Mouse (Mus musculus) hindlimb bud, embryonic 11.5 days (tissue): ENCODE measurements around the gene Pkib.

Source experiments
- DNase-seq: peaks from one replicate; pipeline ENCODE4 v3.0.0-alpha.2; 2012; ENCODE audit warnings: low read depth, low spot score; ENCODE audit errors: extremely low spot score

The Pkib gene

DNA sequence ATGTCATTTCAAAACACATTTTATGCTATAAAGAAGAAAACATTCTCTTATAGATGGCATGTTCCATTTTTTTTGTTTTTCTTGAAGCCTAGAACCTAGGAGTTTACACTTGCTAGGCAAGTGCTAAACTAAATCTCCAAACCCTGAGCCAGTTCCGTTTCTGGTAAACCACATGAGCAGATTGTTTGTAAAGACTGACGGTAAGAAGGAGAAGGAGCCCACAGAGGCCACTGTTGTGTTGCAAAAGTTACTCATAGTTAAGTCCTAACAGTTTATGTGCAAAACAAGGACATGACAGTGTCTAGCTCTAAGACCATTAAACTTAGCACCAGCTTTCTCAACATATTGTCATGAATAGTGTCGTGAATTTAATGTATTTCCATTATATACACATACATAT lies 99.9 kb downstream of the Pkib start:
- DNase-seq: no peak

DNA sequence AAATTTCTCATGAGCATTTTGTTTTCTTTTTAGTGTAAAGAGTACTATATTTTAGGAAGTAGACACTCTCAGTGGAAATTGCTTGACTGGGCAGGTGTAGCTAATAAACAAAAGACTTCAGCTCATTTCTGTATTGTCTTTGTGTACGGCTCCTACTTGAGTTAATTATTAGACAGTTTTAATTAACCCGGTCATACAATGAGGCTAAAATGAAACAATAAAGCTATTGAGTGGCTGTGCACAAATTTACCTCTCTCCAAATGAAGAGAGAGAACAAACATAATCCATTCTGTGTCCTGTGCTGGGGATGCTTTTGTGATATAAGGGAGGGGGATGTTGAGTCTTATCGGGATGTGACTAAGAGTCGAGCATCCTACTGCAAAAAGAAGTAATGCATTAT lies 109.0 kb downstream of the Pkib start:
- DNase-seq: no peak

DNA sequence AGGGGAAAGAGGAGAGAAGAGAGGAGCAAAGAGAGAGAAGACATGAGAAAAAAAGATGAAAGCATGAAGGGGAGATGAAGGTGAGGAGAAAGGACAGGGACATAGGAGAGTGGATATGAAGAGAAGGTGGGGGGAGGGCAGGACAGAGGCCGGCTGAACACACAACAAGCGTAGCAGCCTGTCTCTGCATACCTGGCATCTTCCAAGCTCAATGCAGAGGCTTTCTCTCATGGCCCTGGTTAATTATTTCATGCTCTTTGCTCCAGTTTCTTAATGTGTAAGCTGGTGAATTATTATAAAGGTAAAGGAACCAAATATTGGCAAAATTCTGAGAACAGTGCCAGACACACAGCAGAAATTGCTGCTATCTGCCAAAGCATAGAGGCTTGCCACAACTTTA lies 109.6 kb downstream of the Pkib start:
- no peak for DNase-seq

DNA sequence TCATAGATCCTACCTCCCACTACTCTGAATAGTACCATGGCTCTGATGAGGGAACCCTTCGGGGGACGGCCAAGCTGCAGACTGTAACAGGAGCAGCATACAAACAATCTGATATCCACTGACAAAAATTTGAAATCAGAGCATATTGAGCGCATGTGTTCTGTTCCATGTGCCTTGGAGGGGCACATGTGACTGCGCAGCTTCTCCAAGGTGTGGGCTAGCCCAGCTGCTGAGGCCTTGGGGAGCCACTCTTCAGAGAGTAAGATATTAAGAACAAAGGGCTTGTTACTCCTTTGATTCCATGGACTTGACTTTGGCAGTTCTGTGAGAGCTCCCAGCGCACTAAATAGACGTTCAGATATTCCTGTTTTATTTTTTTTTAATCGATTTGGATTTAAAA lies 111.3 kb downstream of the Pkib start:
- no peak for DNase-seq

DNA sequence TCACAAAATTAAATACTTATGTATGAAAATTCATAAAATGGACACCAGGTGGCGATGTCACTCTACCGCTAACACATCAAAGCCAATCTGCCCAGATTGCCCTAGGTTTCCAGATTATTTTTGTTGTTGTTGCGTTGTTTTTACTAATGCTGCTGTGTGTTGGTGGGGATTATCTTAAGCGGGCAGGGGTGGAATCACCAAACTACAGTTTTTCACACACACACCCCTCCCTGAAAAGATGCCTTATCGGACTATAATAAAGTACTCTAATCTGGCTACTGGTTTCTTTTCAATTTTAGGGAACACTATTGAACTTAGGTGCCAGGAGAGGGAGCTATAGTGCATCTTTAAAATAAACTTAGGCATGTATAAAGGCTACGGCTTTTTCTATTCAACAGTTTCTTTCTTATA lies 111.8 kb downstream of the Pkib start:
- peak; percentile 52 for DNase-seq

DNA sequence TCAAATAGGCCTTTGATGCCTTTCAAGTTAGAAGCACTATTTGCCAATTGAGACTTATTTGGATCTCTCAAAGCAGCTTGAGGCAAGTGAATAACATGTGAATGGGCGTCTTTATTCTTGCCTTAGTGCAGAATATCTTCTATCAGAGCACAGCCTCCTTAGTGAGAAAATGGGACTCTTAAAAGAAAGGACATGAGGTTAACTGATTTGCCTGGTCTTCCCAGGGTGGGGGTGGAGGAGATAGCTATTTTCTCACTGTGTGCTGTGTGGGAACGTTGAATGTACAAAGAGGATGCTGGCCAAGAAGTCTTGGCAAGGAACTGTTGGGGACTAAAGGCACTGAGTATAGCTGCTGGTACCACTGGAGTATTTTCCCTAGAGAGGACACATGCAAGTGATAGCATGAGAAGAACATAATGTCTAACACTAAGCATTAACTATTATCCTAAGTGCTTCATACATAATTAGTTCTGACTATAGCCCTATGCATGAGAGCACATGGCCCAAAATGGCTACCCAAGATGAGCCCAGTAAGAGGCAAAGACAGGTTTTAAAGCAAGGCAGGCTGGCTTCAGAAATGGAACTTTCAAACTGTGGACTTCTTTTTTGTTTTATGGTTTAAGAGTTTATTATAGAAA lies 112.5 kb downstream of the Pkib start:
- DNase-seq: no peak

DNA sequence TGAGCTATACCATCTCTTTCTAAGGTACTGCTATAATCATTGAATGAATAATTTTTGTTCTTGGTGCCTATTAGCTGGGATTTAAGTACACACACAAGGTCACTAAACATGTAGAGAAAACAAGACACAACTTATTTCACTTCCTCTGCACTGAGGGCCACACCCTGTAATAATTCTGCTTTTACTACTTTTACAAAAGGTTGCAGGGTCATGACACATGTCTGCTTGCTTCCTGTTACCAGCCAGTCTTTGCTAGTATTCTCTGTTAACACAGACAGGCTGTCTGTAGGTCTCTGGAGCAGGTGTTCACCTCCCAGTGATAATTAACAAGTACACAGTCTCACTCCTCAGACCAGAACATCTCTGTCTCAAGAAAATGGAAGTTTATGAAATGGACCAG lies 113.7 kb downstream of the Pkib start:
- no peak for DNase-seq

DNA sequence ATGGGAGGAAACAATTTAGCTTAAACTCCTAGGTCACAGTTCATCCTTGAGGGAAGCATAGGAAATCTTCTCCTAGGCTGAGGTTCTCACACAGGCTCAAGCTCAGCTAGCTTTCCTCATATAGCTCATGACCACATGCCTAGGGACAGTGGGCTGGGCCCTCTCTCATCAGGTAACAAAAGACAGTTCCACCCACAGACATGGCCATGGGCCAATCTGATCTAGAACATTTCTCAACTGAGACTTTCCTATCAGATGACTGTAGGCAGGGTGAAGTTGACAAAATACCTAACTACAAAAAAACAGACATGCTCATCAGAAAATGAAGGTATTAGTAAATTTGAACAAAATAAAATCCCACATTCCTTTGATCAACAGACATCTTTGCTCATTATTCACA lies 115.3 kb downstream of the Pkib start:
- DNase-seq: no peak

DNA sequence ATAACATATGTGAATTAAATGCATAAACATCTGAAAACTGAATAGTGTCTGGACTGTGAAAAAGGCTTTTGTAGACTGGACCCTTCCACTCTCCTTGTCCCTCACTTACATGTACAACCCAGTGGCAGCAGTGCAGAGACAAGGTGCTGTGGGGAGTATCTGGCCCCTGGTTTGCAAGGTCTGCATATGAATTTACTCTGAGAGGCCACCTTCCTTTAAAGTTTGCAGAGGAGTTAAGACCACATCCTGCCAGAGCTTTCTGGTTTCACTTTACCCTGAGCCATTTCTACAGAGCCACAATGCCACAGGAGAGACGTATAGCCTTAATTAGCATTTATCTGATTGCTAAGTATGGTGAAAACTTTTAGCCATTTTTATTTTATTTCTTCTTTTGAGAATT lies 121.6 kb downstream of the Pkib start:
- DNase-seq: no peak

DNA sequence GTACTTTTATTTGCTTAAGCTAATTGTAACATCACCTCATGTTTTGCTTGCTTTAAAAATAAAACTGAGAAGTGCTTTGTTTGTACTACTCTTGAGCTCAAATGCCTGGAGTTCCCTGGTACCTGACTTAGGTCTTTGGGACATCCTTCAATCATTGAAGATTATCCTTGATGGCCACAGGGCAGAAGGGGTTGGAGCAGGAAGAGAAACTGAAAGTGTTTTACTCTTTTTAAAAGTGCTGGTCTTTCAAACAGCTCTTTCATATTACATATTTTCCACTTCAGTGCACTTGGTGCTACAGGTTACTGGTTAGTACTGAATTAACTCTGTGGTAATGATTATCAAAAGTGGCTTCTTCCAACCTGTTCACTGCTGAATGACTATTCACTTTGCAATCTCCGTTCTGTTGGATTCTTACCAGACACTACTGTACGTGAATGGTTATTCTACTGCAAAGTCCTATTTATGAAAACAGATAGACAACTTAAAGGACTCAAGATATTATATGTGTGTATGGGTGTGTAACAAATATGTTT lies 123.5 kb downstream of the Pkib start:
- DNase-seq: no peak

DNA sequence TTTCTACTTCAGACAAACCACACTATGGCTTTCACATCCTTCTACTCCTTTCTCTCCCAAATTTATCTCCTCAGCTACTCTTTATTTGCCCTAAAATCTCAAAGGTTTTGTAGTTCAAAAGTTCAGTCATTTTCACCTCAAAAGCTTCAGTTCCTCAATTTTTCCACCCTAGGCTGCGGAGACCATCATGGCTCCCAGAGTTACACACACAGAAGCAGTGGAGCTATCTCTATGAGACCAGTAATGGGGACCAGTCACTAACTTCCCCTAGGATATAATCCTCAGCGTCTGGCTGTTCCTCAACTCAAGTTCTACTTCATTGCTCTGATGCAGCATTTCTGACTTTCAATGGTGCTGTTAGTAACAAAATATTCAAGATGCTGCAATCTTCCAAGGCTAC lies 127.2 kb downstream of the Pkib start:
- no peak for DNase-seq

DNA sequence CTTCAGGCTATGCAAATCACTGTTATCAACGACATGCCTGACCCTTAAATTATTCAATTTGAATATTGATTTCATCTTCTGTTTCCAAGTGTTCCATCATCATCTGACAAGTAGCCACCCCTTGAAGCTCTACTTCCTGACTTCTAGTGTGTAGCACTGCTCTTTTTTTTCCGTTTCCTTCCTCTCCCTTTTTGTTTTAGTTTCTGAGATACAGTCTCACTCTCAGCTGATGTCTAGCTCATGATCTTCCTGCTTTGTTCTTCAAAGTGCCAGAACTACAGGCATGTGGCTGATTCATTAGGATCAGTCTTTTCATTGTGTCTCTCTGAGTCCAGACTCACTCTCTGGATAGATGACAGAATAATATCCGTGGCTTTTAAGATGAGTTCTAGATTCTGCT lies 128.9 kb downstream of the Pkib start:
- no peak for DNase-seq

DNA sequence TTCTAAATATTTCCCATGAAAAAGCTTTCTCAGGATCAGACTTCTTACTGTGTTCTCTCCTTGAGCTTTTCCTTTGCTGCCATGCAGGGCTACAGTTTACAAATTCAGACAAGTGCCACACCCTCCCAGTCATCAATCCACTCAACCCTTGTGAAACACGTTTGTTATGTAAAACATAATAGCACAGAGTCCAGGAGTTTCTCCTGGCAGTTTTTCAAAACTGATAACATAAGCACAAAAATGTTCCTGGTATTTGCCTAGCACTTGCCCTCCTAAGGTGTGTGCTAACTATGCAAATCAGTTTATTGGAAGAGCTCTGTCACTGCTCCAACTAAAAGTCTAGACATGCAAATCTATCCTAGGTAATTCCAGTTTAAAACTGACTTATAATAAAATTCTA lies 131.3 kb downstream of the Pkib start:
- DNase-seq: no peak

DNA sequence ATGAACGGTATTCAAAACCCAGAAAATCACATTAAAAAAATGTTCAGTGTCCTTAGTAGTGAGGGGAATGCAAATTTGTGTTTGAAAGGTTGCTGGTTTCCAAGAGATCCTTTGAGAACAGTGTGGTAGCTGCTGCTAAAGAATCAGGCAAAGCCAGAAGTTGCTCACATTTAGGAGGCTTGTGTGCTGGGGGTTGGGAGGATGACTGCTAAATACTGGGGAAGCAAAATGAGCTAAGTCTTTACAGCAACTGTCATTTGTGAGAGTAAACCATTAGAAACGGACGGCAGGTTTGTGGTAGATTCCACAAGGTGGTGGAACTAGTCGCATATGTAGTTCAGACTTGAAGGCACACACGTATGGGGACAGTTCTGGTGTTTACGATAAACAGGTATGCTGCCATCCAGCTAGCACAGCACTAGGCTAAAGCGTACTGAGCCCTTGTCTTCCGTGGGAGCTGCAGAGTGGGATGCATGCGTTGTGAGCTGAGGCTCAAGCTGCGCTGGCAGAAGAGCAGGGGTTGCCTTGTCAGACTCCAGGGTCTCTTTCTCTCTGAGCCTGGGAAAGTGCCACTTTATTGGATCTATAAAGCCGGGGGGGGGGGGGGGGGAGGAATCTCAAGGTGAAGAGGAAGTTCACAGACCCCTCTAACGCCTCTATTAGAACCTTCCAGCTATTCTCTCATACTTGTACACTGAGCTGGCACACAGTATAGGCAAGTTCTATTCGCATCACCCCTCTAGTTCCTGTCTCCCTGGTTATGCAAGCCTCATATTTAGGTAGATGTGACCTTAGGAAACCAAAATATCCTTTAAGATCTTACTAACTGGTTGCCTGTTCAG lies 151.7 kb downstream of the Pkib start:
- no peak for DNase-seq

DNA sequence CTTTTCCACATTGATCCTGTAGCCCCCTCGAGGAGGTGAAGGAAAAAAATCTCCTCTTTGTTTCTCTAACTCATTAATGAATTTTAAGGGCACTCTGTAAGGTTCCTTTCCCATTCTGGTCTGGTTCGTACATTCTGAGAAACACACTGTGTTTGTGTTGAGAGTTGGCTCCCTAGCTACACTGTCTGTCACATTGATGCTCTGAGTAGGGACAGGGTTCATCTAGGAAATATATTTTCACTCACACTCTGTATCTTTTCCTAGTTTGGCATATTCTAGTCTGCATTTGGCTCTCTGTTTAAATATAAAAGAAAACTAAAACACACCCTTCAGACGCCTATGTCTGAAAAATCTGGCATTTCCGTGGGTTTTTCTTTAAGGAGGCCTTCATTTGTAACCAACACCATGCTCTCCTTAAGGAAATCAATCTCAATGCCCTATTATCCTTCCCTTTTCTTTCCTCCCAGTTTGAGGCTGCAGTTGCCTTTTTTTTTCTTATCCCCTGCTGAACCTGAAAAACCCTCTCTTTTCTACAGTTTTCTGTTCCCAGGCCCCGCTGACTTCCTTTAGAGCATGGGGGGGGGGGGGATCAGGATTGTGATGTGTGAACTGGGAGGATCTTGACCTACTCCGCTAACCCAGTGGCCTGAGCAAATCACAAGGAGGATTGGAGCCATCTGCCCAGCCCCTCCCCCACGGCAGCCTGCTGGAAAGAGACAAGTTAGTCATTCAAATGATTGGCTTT lies 152.5 kb downstream of the Pkib start:
- DNase-seq: no peak

DNA sequence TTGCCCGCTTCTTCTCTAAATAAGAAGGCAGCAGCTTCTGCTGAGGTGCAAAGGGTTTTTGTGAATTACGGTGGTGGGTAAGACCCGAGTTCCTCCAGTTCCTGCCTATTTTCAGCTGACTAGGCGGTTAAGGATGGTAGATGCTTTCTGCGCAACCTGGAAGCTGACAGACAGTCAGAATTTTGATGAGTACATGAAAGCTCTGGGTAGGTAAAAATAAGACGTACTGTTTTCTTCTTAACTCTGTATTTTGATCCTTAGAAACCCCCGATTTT lies 153.0 kb downstream of the Pkib start, which contains the start of gene Fabp7:
TSS of gene Fabp7 (plus strand) at position 6 of the 275 bp plus-strand sequence.
- DNase-seq: no peak

DNA sequence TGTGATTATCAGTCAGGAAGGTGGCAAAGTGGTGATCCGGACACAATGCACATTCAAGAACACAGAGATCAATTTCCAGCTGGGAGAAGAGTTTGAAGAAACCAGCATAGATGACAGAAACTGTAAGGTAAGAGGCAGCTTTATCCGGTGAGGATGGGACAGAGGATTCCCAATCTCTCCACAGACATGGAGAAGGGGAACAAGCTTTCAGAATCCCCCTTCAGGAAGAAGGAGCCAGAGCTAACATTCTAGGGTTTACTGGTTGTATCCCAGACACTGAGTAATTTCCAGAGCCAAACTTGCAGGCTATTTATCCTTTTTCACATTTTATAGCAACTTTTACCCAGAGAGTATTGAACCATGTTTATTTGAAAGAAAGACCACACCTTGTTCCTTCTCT lies 153.8 kb downstream of the Pkib start:
- DNase-seq: no peak
